Mouse (Mus musculus) cerebellum, postnatal 4 days (tissue): ENCODE measurements at regions not wholly inside any gene's neighbourhood (a gene's known extent, or its start where the extent isn't known, plus 50 kb on each side); places are given as distances from the start of the nearest gene placed in this dataset.
"Not testable (repeated sequence)": the region's sequence is repeated elsewhere in the genome, so short reads cannot be mapped to it uniquely, and the experiment has no call there.

Experiments
- DNase-seq, 2 experiments: peaks; one replicate each; pipeline ENCODE4 v3.0.0; 2022; ENCODE audit warnings: low spot score in 2 of 2, mixed read lengths in 1 of 2

DNA sequence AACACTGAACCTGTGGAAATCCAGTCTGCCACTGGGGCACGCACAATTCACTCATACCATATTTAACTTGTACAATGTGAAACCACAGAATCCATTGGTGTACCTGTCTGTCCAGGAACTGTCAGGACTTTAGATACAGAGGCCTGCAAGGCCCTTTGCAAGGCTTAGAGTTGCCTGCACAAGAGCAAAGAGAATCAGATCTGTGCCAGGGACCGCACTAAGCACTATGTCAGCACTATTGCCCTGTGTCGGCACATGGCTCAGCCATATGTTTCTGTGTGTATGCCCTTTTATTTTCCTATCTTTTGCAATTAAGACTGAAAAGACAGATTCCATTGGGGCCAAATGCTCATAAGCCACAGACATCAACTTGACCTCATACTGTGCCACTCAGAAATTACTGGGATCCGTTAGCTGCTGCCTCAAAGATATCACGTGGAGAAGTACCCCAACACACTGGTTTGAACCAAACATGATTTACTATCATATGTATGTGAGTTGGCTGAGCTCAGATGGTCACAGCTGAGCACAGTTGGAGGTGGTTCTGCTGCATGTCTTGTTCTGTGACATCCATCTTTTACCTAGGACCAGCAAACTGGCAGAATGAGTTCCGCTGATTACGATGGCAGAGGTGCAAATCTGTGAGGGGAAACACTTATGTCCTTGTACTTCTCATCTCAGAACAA, 181.7 kb upstream of the Prkcq start:
- no peak for DNase-seq

DNA sequence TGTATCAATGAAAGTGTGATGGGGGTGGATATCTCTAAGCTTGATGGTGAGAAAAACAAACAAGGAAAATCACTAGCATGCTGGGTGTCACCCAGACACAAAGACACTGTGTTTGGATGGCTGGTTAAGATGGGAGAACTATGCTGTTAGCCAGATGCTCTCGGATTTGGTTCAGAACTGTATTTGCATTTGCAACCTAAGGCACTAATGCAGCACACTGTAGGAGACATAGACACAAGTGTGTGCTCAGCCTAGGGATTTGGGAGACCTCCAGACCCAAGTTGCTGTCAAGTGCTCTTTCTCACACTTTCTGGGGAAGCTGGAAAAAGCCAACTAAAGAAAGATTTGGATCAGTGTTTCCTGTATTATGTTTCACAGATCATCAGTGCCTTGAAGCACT, 173.1 kb upstream of the Prkcq start:
- no peak for DNase-seq

DNA sequence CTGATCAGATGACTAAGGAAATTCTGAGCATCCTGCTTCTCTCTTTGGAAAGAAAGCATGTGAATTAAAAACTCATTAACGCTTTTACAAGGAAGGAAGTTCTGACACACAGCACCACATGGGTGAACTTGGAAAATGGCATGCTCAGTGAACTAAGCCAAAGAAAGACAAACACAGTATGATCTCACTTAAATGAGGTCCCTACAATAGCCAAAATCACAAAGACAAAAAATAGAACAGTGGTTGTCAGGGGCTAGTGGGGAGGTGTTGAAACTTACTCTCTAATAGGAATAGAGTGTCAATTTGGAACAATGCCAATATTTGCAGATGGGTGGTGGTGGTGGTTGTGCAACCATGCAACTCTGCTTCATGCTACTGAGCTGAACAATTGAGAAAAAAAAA, 172.7 kb upstream of the Prkcq start:
- no peak for DNase-seq

DNA sequence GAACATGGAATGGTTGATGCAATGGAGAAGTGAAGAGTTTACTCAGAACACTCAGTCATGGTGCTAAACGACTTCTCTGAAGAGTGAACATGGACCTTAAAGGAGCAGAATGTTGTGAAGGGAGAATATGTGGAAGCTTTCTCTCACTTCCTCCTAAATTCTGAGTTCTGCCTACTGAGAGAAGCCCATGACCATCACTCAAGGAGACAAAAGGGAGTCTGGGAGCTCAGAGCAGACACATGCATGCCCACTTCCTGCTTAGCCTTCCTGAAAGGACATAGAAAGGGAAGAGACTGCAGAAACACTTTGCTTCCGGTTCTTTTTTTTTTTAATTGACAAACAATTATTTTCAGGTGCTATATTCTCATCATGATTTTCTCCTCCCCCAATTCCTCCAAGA, 166.1 kb upstream of the Prkcq start:
- no peak for DNase-seq

DNA sequence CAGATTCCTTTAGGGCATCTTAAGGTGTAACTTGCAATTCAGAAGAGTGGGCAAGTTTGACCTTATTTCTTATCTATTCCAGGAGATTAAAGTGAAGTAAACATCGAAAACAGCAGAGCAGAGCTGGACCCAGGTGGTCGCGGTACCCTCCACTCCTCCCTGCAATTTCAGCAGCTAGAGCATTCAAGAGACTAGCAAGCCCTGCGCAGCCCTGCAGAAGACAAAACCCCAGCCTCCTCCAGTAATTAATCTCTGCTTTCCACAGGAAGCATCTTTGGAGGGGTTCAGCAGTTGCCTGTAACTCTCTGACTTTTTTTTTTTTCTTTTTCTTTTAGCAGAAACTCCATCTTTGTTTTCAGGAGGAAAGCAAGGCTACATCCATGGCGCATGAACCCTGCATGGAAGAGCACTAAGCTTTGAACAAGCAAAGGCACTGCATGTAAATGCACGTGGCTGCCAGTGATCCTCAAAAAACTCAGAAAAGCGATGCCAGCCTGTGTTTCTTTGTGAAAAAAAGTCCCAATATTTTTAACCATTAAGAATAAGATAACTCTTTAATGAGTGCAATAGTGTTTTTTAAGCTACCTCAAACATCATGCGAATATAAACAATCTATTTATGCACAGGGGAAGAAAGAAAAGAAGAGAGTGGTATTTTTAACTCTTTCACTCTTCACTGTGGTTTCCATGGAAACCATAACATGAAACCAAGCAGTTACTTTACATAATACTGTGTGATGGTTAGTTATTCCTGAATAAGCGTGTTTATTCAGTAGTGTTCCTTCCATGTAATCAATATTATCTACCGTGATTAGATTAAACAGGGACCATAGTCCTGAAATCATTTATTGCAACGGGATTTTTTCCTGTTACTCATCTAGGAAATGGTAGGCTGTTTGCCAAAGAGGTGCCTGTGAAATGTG, 160.6 kb upstream of the Prkcq start:
- no peak for DNase-seq

DNA sequence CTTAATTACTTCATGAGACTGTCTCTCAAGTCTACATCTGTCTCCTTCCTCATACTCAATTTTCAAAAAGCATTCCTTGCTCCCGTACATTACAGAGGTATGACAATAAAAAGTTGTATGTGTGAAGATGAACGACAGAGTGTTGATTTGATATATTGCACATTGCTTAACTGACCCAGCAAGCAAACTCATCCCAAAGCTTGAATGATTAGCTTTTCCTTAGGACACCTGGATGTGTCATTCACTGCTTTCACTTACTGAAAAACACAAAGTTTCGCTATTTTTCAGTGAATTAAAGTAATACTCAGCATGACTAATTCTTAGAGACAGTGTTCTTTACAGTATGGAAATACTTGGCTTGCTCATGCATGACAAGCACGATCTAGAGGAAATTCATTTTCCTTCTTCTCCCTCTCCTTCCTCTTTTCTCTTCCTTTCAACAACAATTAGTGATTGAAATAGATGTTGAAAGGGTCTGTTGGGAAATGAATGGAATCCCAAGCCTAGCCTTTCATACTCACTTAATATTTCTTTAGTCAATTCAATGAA, 159.5 kb upstream of the Prkcq start:
- DNase-seq = no peak

DNA sequence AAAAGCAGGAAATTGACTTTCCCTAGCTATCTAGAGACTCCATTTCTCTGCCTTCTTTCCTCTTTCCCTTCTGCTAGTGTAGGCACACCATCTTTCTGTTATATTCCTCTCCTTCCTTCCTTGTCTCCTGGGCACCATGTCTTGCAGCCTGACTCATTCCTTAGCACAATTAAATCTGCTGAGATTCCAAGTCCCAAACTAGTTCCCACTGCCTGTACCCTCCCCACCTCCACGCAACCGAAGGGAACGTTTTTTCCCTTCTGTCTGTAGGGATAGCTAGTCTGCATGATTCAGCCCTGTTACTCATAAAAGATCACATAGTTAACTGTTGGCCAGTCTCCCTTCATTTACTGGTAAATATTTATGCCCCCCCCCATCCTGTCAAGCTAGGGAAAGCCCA, 158.8 kb upstream of the Prkcq start:
- DNase-seq = no peak

DNA sequence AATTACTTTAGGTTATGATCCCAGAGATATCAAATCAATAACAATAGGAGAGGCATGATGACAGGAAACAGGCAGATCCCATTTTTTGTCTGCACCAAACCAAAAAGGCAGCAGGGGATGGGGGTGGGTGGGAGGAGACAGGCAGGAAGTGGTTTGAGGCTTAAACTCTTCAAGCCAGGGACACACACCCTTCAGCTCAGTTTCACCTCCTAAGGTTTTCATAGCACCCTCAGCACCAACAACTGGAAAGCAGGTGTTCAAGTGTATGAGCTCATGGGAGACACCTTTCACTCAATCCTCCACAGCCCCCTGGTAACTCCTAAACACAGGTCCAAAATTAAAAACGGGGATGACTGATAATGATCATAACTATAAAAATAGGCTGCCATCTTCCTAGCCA, 155.5 kb upstream of the Prkcq start:
- DNase-seq = no peak

DNA sequence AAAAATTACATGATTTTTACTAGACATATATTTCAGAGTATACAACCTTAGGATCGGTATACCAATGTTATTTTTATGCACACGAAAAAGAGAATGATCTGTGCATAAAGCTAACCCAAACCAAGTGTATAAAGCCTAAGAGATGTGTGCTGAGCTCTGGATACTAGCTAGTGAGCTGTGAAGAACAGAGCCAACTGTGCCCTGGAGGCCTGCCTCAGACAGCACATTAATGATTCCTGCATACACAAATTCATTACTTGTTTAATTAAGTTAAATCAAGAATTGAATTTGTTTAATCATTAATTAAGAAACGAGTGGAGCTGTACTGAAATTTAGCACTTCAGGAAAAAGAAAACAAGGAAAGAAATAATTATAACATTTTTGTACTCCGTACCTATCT, 139.0 kb upstream of the Prkcq start:
- no peak for DNase-seq

DNA sequence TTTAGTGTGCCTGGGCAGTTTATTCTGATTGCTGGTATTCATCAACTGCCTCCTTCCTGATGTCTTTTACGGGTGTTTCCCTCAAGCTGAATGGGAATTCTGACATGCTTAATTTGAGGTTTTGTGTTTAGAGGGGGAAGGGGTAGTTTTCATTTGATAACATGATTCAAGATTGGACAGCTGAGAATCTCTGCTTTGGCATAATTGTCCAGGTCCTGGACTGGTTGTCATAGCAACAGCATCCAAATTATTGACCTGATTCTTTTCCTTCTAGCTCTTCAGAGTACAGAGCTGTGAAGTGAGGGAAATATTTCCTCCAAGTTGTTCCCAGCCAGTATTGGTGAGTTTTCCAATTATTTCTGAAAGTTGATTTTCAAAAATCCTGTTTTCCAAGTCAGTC, 137.7 kb upstream of the Prkcq start:
- DNase-seq = no peak

DNA sequence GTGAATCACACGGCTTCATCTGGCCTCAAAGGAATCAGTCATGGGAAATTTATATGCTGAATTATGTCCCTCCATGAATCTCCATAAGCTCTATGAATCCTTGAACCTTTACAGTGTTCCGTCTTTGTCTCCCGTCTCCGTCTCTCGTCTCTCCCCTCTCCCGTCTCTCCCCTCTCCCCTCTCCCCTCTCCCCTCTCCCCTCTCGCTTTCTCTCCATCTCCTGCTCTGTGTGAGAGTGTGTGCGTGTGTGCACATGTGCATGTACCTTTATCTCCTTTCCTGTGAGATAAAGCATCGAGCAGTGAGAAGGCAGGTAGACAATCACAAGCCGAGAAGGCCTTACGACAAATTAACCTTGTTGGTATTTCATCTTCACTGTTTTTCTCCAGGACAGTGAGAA, 134.6 kb upstream of the Prkcq start:
- DNase-seq = no peak

DNA sequence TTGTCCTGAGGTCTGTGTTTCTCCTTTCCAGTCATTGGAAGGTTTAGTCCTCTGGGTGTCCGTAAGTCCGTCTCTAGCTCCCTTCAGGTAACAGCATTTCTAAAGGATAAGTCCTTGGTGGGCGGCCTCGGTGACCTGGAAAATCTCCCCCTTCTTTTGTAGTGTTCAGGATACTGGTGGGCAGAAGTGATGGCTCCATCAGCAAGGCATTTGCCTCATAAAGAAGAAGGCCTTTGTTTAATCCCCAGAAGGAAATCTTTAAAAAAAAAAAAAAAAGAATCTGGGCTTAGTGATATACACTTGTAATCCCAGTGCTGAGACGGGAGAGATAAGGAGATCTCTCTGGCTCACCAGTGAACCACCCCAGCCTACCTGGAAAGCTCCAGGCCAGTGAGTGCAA, 133.5 kb upstream of the Prkcq start:
- no peak for DNase-seq

DNA sequence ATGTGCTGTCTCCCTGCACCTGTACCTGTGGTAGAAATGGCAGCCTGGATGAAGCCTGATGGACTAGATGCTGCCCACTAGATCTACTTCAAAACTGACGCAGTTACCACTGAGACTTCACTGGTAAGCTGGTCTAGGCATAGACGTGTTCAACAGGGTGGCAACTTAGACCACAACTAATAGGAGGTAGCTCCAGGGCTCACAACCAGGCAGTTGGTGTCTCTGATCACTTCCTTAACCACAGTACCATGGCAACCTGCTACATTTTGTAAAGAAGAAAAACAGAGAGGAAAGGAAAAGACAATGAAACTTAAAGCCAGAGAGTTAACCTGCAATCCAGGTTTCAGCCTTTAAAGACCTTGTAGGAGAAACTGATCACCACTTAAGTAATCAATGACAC, 131.9 kb upstream of the Prkcq start:
- no peak for DNase-seq

DNA sequence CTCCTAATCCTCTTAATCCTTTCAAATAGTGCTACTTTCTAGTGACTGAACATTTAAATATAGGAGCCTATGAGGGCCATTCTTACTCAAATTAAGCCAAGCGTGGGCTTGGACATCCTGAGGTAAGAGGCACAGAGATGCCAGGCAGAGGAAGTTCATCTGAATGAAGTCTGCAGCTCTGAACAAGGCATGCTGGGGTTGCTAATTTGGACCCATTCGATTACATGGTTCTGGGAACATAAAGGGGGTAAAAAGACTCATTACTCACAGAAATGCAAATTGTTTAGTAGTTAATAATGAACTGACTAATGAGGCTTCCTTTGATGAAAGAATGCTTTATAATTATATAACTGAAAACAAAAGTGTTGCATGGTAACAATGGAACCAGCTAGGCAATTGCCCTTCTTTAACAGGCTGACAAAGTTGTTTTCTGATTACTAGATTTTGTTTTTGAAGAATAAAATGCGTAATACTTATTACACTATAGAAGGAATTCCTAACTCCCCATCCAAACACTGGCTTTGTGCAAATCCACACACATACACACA, 127.1 kb upstream of the Prkcq start:
- DNase-seq = no peak

DNA sequence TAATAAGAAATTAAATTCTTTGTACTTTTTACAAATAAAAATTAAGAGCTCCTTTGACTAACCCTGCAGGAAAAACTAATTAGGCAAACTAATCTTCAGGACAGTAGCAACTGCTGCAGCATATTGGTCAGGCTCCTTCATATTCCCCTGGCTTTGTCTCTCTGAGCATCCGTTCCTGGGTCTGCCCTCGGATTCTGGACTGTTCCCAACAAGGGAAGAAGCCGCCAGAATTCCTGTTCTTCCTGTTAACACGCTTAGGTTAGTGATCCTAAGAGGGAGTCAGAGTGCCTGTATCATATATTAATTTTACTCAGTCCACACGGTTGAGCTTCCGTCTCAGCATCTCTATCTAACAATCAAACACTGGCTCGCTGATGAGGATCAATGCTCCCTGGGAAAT, 120.3 kb upstream of the Prkcq start:
- no peak for DNase-seq

DNA sequence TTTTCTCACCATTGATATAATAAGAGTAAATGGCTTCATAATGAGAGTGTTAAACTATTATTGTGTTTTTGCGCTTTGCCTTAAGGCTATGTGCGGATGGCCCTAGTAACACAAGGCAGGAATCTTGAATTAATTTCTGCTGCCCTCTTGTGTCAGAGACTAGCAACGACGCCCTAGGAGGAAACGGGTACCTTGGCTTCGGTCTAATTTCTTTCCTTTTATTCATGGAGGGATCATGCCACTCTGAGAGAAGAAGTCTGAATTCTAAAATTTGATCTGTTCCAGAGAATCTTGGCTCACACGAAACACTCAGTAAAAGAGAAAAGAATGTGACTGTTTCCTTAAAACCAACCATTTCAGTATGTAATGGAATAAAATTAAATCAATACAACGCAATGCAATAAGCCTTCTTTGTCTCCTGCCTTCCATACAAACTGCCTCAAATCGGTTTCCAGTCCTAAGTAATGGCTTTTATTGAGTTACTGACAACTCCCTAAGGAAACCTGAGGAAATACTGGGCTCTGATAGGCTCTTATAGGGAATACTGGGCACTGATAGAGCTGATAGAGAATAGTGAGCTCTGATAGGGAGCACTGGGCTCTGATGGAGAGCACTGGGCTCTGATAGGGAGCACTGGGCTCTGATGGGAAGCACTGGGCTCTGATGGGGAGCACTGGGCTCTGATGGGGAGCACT, 112.0 kb upstream of the Prkcq start:
- peak; percentile 33 to 68 for DNase-seq

DNA sequence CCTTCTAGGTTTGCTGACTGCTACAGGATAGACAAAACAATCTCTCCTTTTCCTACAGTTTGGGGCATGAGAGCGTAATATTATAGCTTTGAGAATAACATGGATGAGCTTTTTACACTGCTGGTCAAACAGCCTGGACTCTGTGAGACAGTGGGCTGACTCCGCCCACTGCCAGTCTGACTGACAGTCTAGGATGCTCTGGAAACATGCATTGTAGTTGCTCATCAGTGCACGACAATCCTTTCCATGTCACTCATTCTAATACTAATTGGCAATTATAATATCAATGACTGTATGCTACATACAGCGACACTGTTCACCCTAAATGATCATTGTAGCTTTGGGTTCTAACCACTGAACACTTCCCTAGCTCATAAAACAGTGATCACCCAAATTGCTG, 104.5 kb upstream of the Prkcq start:
- no peak for DNase-seq

DNA sequence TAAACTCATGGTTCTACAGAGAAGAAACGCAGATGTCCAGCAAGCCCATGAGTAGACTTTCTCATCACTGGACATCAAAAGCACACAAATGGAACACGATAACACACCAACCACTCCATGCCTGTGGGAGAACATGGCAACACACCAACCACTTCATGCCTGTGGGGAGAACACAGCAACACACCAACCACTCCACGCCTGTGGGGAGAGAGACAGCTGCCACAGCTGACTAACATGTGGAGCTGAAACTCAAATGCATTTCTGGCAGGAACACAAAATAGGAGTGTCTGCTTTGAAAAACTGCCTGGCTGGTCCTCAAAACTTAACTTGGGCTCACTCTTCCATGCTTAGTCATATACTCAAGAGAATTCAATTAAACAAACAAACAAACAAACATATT, 88.4 kb upstream of the Prkcq start:
- no peak for DNase-seq

DNA sequence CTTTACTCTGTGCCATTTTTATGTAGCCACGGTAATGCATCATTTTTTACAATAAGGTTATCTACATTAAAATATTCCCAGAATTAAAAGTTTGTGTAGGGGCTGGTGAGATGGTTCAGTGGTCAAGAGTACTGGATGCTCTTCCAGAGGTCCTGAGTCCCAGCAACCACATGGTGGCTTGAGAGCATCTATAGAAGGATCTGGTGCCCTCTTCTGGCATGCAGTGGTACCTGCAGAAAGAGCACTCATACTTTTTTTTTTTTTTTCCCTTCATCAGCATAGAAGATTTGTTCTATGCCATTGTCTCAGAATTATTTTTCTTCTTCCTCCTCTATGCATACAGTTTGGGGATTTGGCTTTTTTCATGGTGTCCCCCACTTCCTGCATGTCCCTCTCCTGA, 84.9 kb upstream of the Prkcq start:
- peak in 1 of 2 experiments; percentile 11 for DNase-seq

DNA sequence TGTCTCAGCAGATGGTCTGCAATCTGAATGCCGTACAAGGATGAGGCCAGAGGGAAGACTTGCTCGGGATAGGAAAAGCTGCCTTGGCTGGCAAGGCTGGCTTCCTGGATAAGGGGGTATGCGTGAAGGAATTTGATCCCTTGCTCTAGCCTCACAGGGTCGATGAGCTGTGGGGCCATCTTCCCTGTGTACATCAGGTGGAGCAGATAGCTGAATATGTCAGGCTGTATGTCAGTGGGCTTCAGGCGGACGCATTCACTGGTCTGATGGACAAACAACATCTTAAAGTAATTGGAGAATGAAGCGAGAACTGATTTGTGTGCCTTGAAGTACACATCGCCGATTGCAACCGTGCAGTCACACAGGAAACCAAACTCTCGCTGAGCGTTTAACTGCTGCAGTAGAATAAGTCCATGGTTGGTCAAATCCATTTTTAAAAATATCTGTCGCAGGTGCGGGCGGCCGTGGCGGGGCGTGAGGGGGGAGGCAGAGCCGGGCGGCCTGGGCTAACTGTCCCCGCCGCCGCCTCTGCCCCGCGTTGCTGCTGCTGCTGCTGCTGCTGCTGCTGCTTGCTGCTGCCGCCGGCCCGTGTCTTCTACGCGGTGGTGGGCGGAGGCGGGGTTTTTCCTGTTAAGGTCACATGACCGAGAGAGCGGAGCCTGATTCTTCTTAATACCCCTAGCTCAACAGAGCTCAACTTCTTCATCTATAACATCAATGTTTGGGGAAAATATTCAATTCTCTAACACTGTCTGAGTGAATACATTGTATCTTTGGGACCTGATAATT, 71.9 kb upstream of the Prkcq start:
- DNase-seq = not testable (repeated sequence)

DNA sequence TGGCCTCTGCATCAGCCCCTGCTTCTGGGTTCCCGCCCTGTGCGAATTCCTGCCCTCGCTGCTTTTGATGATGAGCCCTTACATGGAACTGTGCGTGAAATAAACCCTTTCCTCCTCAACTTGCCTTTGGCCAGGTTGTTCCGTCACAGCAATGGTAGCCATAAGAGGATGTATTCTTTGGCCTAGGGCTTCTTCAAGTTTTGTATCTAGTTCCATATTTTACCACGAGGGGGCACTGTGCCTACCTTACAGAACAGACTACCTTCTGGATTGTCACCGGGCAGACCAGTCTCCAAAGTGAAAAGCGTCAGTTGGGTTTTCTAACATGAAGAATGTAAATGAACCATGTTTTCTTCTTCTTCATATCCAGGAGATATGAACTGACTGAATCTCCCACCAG, 58.7 kb upstream of the Prkcq start:
- peak in 1 of 2 experiments; percentile 24 for DNase-seq
